Mouse (Mus musculus) intestine, embryonic 16.5 days (tissue): ENCODE data around the gene Ksr1. TPM values are rescaled to one million over a fixed set of nuclear protein-coding genes. Genes with fewer than 3 reads are reported as not detected.

Source experiments
- ATAC-seq: fragments of 200-750 bp; cut with Nextera tagmentation; 2 replicates; pipeline ENCODE4 v1.8.0; 2017; ENCODE audit warnings: moderate TSS enrichment, moderate library complexity
- H3K27ac ChIP-seq: fragments of 300-500 bp; sonication (generic); 2 replicates; pipeline ENCODE4 v1.5.1; 2014; ENCODE audit warnings: mild to moderate bottlenecking, low read length
- H3K27me3 ChIP-seq: fragments of 300-500 bp; sonication (generic); replicated peaks from 2 replicates; pipeline ENCODE4 v1.6.1; 2014; ENCODE audit warnings: low read length, control low read depth, mixed read lengths; ENCODE audit not compliant: control insufficient read depth, insufficient read depth
- H3K36me3 ChIP-seq: fragments of 300-500 bp; sonication (generic); 2 replicates; pipeline ENCODE4 v1.6.1; 2014; ENCODE audit warnings: low read length, control low read depth; ENCODE audit not compliant: control insufficient read depth, insufficient read depth
- H3K4me1 ChIP-seq: fragments of 300-500 bp; sonication (generic); 2 replicates; pipeline ENCODE4 v1.6.1; 2014; ENCODE audit warnings: low read length, control low read depth, mixed read lengths; ENCODE audit not compliant: control insufficient read depth, insufficient read depth
- H3K4me2 ChIP-seq: fragments of 300-500 bp; sonication (generic); 2 replicates; pipeline ENCODE4 v1.6.1; 2014; ENCODE audit warnings: low read depth, low read length, control low read depth
- H3K4me3 ChIP-seq: fragments of 300-500 bp; sonication (generic); 2 replicates; pipeline ENCODE4 v1.5.1; 2014; ENCODE audit warnings: mild to moderate bottlenecking, low read length
- H3K9ac ChIP-seq: fragments of 300-500 bp; sonication (generic); 2 replicates; pipeline ENCODE4 v1.6.1; 2014; ENCODE audit warnings: low read depth, low read length
- H3K9me3 ChIP-seq: fragments of 300-500 bp; sonication (generic); 2 replicates; pipeline ENCODE4 v1.6.1; 2016; ENCODE audit warnings: low read length, control low read depth; ENCODE audit not compliant: control insufficient read depth
- WGBS: fragments of 180-500 bp; shearing (Covaris S2); extraction: QIAGEN DNeasy Blood & Tissue Kit; methylation state at CpG from one replicate; pipeline ENCODE4 v1.1.7; 2014; 5-methylcytosine and 5-hydroxymethylcytosine counted together
- polyA plus RNA-seq: library from polyadenylated mRNA; unstranded; fragments of >200 nt; fragmentation: Nextera tagmentation; extraction: Ambion mirVana; gene quantifications from 2 replicates; pipeline ENCODE4 v1.2.1, GENCODE M21; 2015

Gene Ksr1
- polyA plus RNA-seq, 1 experiment from 2014 or later = 4.1 TPM

- Histone ChIP-seq H3K27me3 (no peaks in the 10 kb centered on the region), H3K4me1 (peaks cover 51% of the 10 kb centered on the region), H3K27ac (peak overlapping the region; percentile 89), H3K4me3 (no peak overlapping the region), H3K9ac (peak overlapping the region; percentile 45; the same call in 1 of the 2 replicates), H3K4me2 (no peak overlapping the region), H3K9me3 (no peaks in the 10 kb centered on the region), H3K36me3 (no peaks in the 10 kb centered on the region)
- peak; percentile 49 for ATAC-seq
- 37% methylated on average over 5 of the region's 5 CpGs for WGBS
Observed at GRCm38 (mm10) chr11:79094727-79095126, 51.5 kb downstream of the Ksr1 start.

GRCm38 (mm10) chr11:79093986-79094695, 52.1 kb downstream of the Ksr1 start:
- H3K4me3 ChIP-seq = no peak overlapping the region
- no peak overlapping the region for H3K4me2 ChIP-seq
- peak overlapping the region; percentile 89 for H3K27ac ChIP-seq
- H3K9me3 ChIP-seq = no peaks in the 10 kb centered on the region
- WGBS = 68% methylated on average over 10 of the region's 10 CpGs
- no peak for ATAC-seq
- no peaks in the 10 kb centered on the region for H3K27me3 ChIP-seq
- peaks cover 52% of the 10 kb centered on the region for H3K4me1 ChIP-seq
- no peaks in the 10 kb centered on the region for H3K36me3 ChIP-seq
- 0 out of 2 replicates have a peak overlapping the region, but pooled peaks have one; percentile 25 for H3K9ac ChIP-seq

GRCm38 (mm10) chr11:79093386-79093906, 52.8 kb downstream of the Ksr1 start:
- Histone ChIP-seq H3K27ac (0 out of 2 replicates have a peak overlapping the region, but pooled peaks have one; percentile 89), H3K4me2 (no peak overlapping the region), H3K9ac (no peak overlapping the region), H3K9me3 (no peaks in the 10 kb centered on the region), H3K4me3 (no peak overlapping the region), H3K27me3 (no peaks in the 10 kb centered on the region), H3K4me1 (peaks cover 49% of the 10 kb centered on the region), H3K36me3 (no peaks in the 10 kb centered on the region)
- WGBS = 63% methylated on average over 15 of the region's 15 CpGs
- no peak for ATAC-seq

DNA sequence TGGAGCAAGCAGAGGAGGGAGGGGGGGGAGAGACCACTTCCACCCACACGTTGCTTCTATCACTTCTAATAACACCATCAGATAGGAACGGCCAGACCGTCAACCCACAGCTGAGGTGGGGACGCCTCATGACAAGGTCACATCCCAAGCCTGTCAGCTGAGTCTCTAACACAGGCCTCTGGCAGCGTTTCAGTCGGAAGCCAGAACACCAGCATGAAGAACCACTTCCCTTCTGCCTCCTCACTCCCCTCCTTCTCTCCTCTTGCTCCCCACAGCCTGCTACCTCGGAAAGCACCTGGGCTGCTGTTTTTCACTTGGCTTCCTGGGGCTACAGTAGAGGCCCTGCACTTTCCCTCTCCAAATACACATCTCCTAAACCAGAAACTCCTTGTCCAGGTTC, 53.4 kb downstream of the Ksr1 start:
- H3K4me2 ChIP-seq = no peak overlapping the region
- no peak for ATAC-seq
- no peaks in the 10 kb centered on the region for H3K9me3 ChIP-seq
- H3K4me3 ChIP-seq = no peak overlapping the region
- no peak overlapping the region for H3K9ac ChIP-seq
- H3K27ac ChIP-seq = no peak overlapping the region
- H3K27me3 ChIP-seq = no peaks in the 10 kb centered on the region
- H3K36me3 ChIP-seq = no peaks in the 10 kb centered on the region
- 57% methylated on average over 7 of the region's 7 CpGs for WGBS
- H3K4me1 ChIP-seq = peaks cover 52% of the 10 kb centered on the region

- no peak overlapping the region for H3K4me3 ChIP-seq
- H3K4me2 ChIP-seq = no peak overlapping the region
- peaks cover 57% of the 10 kb centered on the region for H3K4me1 ChIP-seq
- no peaks in the 10 kb centered on the region for H3K27me3 ChIP-seq
- H3K27ac ChIP-seq = no peak overlapping the region
- no peaks in the 10 kb centered on the region for H3K36me3 ChIP-seq
- no peak overlapping the region for H3K9ac ChIP-seq
- no peak for ATAC-seq
- 95% methylated on average over 6 of the region's 6 CpGs for WGBS
- H3K9me3 ChIP-seq = no peaks in the 10 kb centered on the region
Observed at GRCm38 (mm10) chr11:79092245-79092644, 54.0 kb downstream of the Ksr1 start.

DNA sequence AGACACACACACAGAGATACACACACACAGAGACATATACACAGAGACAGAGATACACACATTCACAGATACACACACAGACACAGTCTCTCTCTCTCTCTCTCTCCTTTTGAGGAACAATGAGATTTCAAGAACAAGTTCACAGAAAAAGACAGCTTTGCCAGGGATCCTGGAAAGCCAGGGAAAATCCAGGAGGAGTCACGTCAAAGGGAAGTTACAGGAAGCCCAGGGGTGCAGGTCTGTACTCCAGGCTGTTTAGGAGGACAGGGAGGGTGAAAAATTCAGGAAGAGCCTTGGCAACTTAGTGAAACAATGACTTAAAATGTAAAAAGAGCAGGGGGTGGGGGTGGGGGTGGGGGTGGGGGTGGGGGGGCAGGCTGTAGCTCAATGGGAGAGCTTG, 56.5 kb downstream of the Ksr1 start:
- WGBS = 59% methylated on average over 1 of the region's 1 CpGs
- Histone ChIP-seq H3K27ac (no peak overlapping the region; the same call in 1 of the 2 replicates), H3K27me3 (no peaks in the 10 kb centered on the region)

DNA sequence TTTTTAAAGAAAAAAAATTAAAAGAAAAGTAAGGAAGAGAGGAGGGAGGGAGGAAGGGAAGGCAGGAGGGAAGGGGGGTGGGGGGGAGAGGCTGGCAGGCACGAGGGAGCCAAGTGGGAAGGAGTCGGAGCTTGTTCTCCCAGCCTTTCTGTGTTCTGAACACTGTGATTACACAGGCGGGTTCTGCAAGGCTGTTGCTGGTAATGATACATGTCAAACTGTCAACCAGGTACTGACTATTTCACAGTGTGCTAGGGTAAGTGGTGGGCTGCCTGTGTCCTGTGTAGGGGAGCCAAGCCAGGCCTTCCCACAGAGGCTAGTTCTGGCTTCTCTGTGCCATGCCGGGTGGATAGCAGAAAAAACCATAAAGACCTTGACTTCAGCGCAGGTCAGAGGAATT, 57.2 kb downstream of the Ksr1 start:
- no peak overlapping the region for H3K27ac ChIP-seq
- no peak overlapping the region for H3K4me3 ChIP-seq
- ATAC-seq = no peak
- 52% methylated on average over 5 of the region's 5 CpGs for WGBS
- H3K4me1 ChIP-seq = peaks cover 45% of the 10 kb centered on the region
- no peaks in the 10 kb centered on the region for H3K9me3 ChIP-seq
- H3K9ac ChIP-seq = no peak overlapping the region
- no peak overlapping the region for H3K4me2 ChIP-seq
- H3K36me3 ChIP-seq = no peaks in the 10 kb centered on the region
- no peaks in the 10 kb centered on the region for H3K27me3 ChIP-seq

More for the DNA sequence above, 56.5 kb downstream of the Ksr1 start:
- no peak overlapping the region for H3K4me3 ChIP-seq
- ATAC-seq = no peak
- H3K4me2 ChIP-seq = no peak overlapping the region
- no peaks in the 10 kb centered on the region for H3K9me3 ChIP-seq
- H3K4me1 ChIP-seq = peaks cover 45% of the 10 kb centered on the region
- no peaks in the 10 kb centered on the region for H3K36me3 ChIP-seq
- H3K9ac ChIP-seq = no peak overlapping the region

- Histone ChIP-seq H3K27me3 (no peaks in the 10 kb centered on the region), H3K4me3 (no peak overlapping the region), H3K4me2 (no peak overlapping the region), H3K9me3 (no peaks in the 10 kb centered on the region), H3K4me1 (peaks cover 48% of the 10 kb centered on the region), H3K36me3 (no peaks in the 10 kb centered on the region), H3K9ac (no peak overlapping the region), H3K27ac (no peak overlapping the region)
- 80% methylated on average over 9 of the region's 9 CpGs for WGBS
- no peak for ATAC-seq
Observed at GRCm38 (mm10) chr11:79088325-79088724, 57.9 kb downstream of the Ksr1 start.

DNA sequence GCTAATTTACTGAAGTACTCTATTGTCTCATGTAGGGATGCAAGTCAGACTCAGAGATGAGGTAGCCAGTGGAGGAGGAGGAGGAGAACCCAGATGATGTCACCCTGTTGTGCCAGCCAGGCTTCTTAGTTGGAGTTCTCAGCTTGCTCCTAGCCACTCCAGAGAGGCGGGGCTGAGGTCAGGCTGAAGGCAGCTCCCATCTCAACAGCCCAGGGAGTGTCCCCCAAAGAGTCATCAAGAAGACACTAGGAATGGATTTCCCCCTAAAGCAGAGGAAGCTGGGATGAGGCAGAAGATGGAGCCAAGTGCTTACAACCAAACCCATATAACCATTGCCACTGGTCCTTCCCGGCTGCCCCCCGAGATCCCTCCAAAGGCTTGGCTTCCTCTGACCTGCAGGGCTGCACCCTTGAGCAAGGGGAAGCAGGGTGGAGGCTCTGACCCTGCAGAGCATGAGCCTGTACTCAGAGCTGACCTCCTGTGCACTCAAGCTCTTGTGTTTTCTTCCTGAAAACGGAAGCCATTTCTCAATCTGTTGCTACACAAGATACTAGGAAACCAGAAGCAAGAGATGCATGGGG, 58.4 kb downstream of the Ksr1 start:
- no peak overlapping the region for H3K4me3 ChIP-seq
- no peaks in the 10 kb centered on the region for H3K27me3 ChIP-seq
- no peak overlapping the region for H3K9ac ChIP-seq
- H3K4me2 ChIP-seq = no peak overlapping the region
- no peaks in the 10 kb centered on the region for H3K36me3 ChIP-seq
- H3K9me3 ChIP-seq = no peaks in the 10 kb centered on the region
- no peak for ATAC-seq
- peaks cover 49% of the 10 kb centered on the region for H3K4me1 ChIP-seq
- H3K27ac ChIP-seq = no peak overlapping the region
- 82% methylated on average over 4 of the region's 4 CpGs for WGBS
